Mouse (Mus musculus) erythroblast, embryonic 14.5 days (primary cell): Measurements from ENCODE around the gene Tm9sf3. TPM values are rescaled to one million over a fixed set of nuclear protein-coding genes. Genes with fewer than 3 reads are reported as not detected.

Experiments
- H3K27me3 ChIP-seq: 2 replicates; pipeline ENCODE4 v1.6.1; 2012; ENCODE audit warnings: inconsistent platforms; ENCODE audit not compliant: control insufficient read depth
- H3K36me3 ChIP-seq: 2 replicates; pipeline ENCODE4 v1.6.1; 2012; ENCODE audit warnings: mild to moderate bottlenecking, inconsistent platforms; ENCODE audit not compliant: control insufficient read depth
- H3K4me1 ChIP-seq: 2 replicates; pipeline ENCODE4 v1.6.1; 2012; ENCODE audit warnings: inconsistent platforms; ENCODE audit not compliant: control insufficient read depth
- H3K4me3 ChIP-seq: replicated peaks from 2 replicates; pipeline ENCODE3; 2012; ENCODE audit warnings: moderate library complexity, mild to moderate bottlenecking, inconsistent platforms
- H3K9me3 ChIP-seq: 2 replicates; pipeline ENCODE4 v1.6.1; 2012; ENCODE audit warnings: low read length, inconsistent platforms, mixed read lengths; ENCODE audit not compliant: control insufficient read depth
- GATA1 ChIP-seq: IDR thresholded peaks from 2 replicates; pipeline ENCODE4 v1.6.1; 2012; ENCODE audit warnings: low read length, inconsistent platforms, mixed read lengths
- TAL1 ChIP-seq: IDR thresholded peaks from 3 replicates; pipeline ENCODE4 v1.6.1; 2012; ENCODE audit warnings: low read length, inconsistent platforms, mixed read lengths
- polyA plus RNA-seq: library from polyadenylated mRNA; stranded (reverse); fragments of >175 nt; gene quantifications from 2 replicates; pipeline ENCODE4 v1.2.3, GENCODE M21; 2012

Tm9sf3 gene
- polyA plus RNA-seq, 1 experiment: 0.39 TPM

DNA sequence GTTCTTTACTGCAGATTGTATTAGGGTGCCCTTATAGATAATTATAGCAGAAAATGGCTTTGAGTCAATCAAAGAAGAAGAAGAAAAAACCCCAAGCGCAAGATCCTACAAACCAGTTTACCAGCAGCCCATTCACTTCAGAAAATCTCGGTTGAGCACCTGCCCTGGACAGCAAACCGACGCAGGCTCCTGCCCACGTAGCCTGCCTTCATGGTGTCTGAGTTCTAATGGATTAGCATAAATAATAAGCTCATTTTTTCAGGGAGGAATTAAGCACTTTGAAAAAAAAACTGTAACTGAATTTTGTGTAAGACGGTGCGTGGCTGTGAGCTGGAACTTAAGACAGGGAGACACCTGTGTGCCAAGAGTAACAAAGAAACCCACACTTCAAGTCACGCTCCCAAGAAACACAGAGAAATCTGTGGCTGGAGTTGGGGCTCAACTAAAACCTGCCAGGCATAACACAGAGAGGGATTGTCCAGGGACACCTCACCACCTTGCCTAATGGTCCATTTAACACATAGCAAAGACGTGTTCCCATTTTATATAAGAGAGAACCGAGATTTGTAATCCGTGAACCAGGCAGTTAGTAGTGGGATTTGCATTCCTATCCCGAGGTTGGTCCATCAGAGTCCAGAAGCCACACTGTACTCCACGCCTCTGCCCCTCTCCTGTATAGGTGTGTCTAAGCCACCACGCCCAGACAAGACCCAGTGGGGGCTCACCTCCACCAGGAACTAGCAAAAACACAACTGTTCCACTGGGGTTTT lies 98.5 kb downstream of the Tm9sf3 start:
- Histone ChIP-seq H3K27me3 (no peaks in the 10 kb centered on the region), H3K4me1 (no peaks in the 10 kb centered on the region), H3K36me3 (no peaks in the 10 kb centered on the region), H3K4me3 (no peak overlapping the region), H3K9me3 (no peaks in the 10 kb centered on the region)
- TF ChIP-seq GATA1 (no peak), TAL1 (no peak)

DNA sequence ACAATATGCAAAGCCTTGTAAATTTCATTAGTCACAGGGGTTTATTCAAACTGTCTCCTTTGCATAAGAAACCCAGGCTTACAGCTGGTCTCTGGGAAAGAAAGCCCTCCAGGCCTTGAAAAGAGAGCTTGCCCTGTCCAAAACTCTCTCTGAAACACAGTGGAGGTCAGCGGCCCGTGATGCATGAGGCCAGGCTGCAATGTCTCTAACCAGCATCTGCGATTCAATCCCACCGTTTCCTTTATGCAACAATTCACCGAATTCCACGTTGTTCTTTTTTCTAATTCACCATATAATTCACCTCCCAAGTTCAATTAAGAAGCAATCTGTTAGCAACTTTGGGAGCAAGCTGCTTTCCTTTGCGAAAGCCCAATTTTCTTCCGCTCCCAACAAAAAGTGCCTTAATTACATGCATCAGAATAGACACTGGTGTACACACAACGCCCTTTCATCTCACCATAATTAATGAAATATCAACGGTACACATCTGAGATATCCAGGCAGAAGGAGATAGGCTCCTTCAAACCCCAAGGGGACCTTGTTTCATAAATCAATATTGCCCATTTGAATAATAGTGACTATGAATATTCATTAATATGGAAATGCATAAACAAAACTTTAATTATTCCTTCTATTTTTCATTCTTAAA lies 99.2 kb downstream of the Tm9sf3 start:
- TF ChIP-seq TAL1: no peak
- TF ChIP-seq GATA1: no peak
- Histone ChIP-seq H3K4me1 (no peaks in the 10 kb centered on the region), H3K36me3 (no peaks in the 10 kb centered on the region)

More for the DNA sequence above, 99.2 kb downstream of the Tm9sf3 start:
- H3K27me3 ChIP-seq: no peaks in the 10 kb centered on the region
- H3K4me3 ChIP-seq: no peak overlapping the region
- H3K9me3 ChIP-seq: no peaks in the 10 kb centered on the region

Other genes starting within 250 kb of the Tm9sf3 start
- not detected in 2 replicates for gene Dntt, start 234.7 kb downstream of the Tm9sf3 start, polyA plus RNA-seq
- gene Opalin, start 186.9 kb downstream of the Tm9sf3 start, polyA plus RNA-seq: not detected in 2 replicates
- not detected in 2 replicates for gene Tll2, start 57.2 kb downstream of the Tm9sf3 start, polyA plus RNA-seq
- gene Pik3ap1, start 121.1 kb upstream of the Tm9sf3 start, polyA plus RNA-seq: 0.05 and 0.06 TPM in 2 replicates
- gene Lcor, start 218.6 kb upstream of the Tm9sf3 start, polyA plus RNA-seq: 0.16 and 0.24 TPM in 2 replicates